Mouse (Mus musculus) lung, postnatal 0 days (tissue): ENCODE data around the gene Zbtb43.

Source experiments
- CTCF ChIP-seq: IDR thresholded peaks from 2 replicates; pipeline ENCODE4 v1.5.1; 2016; ENCODE audit warnings: antibody characterized with exemption, mild to moderate bottlenecking
- EP300 ChIP-seq: IDR thresholded peaks from 2 replicates; pipeline ENCODE4 v1.6.1; 2016; ENCODE audit warnings: antibody characterized with exemption, mild to moderate bottlenecking, control low read depth

- TF ChIP-seq CTCF (no peak), EP300 (no peak)
Observed at GRCm38 (mm10) chr2:33498280-33498679, 29.9 kb upstream of the Zbtb43 start.
